Mouse (Mus musculus) heart, postnatal 0 days (tissue): ENCODE measurements around the gene Zmiz1. TPM values are rescaled to one million over a fixed set of nuclear protein-coding genes. Genes with fewer than 3 reads are reported as not detected.

Experiments used
- ATAC-seq: fragments of 200-750 bp; cut with Nextera tagmentation; 2 replicates; pipeline ENCODE4 v1.8.0; 2017; ENCODE audit warnings: low read depth, moderate number of reproducible peaks, moderate library complexity; ENCODE audit not compliant: insufficient read depth
- DNase-seq: peaks from one replicate; pipeline ENCODE4 v3.0.0-alpha.2; 2016; ENCODE audit warnings: low spot score
- H3K27ac ChIP-seq: fragments of 300-500 bp; sonication (generic); 2 replicates; pipeline ENCODE4 v1.5.1; 2014; ENCODE audit warnings: low read depth, mild to moderate bottlenecking
- H3K27me3 ChIP-seq: fragments of 300-500 bp; sonication (generic); 2 replicates; pipeline ENCODE4 v1.6.1; 2014; ENCODE audit warnings: low read length, mixed read lengths; ENCODE audit not compliant: control insufficient read depth, insufficient read depth
- H3K36me3 ChIP-seq: fragments of 300-500 bp; sonication (generic); replicated peaks from 2 replicates; pipeline ENCODE4 v1.6.1; 2014; ENCODE audit warnings: low read length, mixed read lengths; ENCODE audit not compliant: control insufficient read depth, insufficient read depth
- H3K4me1 ChIP-seq: fragments of 300-500 bp; sonication (generic); 2 replicates; pipeline ENCODE4 v1.6.1; 2014; ENCODE audit warnings: antibody characterized with exemption; ENCODE audit not compliant: control insufficient read depth, insufficient read depth
- H3K4me2 ChIP-seq: fragments of 300-500 bp; sonication (generic); 2 replicates; pipeline ENCODE4 v1.6.1; 2014; ENCODE audit warnings: low read depth, mild to moderate bottlenecking, low read length, moderate library complexity
- H3K4me3 ChIP-seq: fragments of 300-500 bp; sonication (generic); 2 replicates; pipeline ENCODE4 v1.5.1; 2014; ENCODE audit warnings: low read depth, low read length
- H3K9ac ChIP-seq: fragments of 300-500 bp; sonication (generic); replicated peaks from 2 replicates; pipeline ENCODE4 v1.6.1; 2014; ENCODE audit warnings: low read depth, low read length, mixed read lengths
- H3K9me3 ChIP-seq: fragments of 300-500 bp; sonication (generic); replicated peaks from 2 replicates; pipeline ENCODE4 v1.6.1; 2016; ENCODE audit warnings: low read length; ENCODE audit not compliant: control insufficient read depth
- CTCF ChIP-seq: IDR thresholded peaks from 2 replicates; pipeline ENCODE4 v1.5.1; 2016; ENCODE audit warnings: antibody characterized with exemption, control low read depth, low read depth
- EP300 ChIP-seq: IDR thresholded peaks from 2 replicates; pipeline ENCODE4 v1.6.1; 2016; ENCODE audit warnings: antibody characterized with exemption, low read depth
- WGBS: fragments of 180-500 bp; shearing (Covaris S2); extraction: QIAGEN DNeasy Blood & Tissue Kit; methylation state at CpG from one replicate; pipeline ENCODE4 v1.1.7; 2014; 5-methylcytosine and 5-hydroxymethylcytosine counted together
- polyA plus RNA-seq: library from polyadenylated mRNA; unstranded; fragments of >200 nt; fragmentation: Nextera tagmentation; extraction: Ambion mirVana; gene quantifications from 2 replicates; pipeline ENCODE4 v1.2.1, GENCODE M21; 2015
- total RNA-seq: library from RNA; depleted of rRNA; stranded (reverse); fragments of >200 nt; gene quantifications from 2 replicates; pipeline ENCODE4 v1.2.3, GENCODE M21; 2014; ENCODE audit warnings: low replicate concordance

Zmiz1 gene
- total and polyA plus RNA-seq, 2 experiments from 2014 or later, result 13.8 to 41.0 TPM

DNA sequence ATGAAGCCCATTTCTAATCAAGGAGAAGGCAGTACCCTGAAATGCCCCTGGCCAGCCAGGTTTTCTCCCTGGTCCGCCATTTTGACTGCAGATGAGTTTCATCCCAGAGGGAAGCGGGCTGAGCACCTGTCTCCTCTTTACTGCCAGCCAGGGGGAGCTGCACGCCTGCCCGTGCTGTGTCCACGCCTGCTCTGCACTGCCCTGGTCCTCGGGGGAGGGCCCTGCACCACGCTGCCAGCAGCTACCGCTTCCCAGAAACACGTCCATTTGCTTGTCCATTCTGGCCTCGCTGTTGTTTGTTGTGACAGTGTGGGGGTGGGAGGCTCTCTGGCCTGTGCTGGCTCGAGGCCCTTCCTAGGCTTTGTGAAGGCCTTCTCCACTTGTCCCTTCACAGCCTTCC lies 201.7 kb downstream of the Zmiz1 start:
- DNase-seq, result peak; percentile 66
- H3K9me3 ChIP-seq, result no peaks in the 10 kb centered on the region
- H3K36me3 ChIP-seq, result peaks cover 90% of the 10 kb centered on the region
- no peak overlapping the region for H3K9ac ChIP-seq
- no peak for TF ChIP-seq EP300
- peak; percentile 66 for TF ChIP-seq CTCF
- peak; percentile 82 for ATAC-seq
- H3K4me2 ChIP-seq, result no peak overlapping the region
- no peaks in the 10 kb centered on the region for H3K27me3 ChIP-seq
- peaks cover 12% of the 10 kb centered on the region; the same call in 1 of the 2 replicates for H3K4me1 ChIP-seq
- H3K27ac ChIP-seq, result no peak overlapping the region
- 46% methylated on average over 11 of the region's 11 CpGs for WGBS
- H3K4me3 ChIP-seq, result no peak overlapping the region

DNA sequence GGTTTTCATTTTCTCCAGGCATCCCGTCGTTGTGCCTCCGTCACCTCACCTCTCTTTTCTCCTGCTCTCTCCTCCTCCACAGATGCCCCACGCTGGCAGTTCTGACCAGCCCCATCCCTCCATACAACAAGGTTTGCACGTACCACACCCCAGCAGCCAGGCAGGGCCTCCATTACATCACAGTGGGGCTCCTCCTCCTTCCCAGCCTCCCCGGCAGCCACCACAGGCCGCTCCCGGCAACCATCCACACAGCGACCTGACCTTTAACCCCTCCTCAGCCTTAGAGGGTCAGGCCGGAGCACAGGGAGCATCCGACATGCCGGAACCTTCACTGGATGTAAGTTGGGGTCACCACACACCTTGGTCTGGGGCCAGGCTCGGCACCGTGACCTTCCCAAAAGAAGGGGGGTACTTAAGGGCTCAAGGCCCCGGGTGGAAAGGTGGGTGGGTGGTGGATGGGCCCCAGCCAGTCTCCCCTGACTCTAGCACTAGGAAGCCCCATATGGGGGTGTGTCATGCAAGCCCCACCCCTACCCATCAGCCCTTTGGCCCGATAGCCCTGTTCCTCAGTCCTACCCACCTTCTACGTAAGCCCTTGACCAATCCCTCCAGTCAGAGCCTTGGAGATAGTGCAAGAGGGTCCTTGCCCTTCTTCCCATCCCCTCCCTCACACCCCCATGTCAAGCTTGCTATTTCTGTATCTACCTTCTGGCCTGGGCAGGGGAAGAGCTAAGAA lies 202.4 kb downstream of the Zmiz1 start:
- 82% methylated on average over 17 of the region's 17 CpGs for WGBS
- TF ChIP-seq EP300 (no peak), CTCF (no peak)
- no peak for ATAC-seq
- Histone ChIP-seq H3K27me3 (no peaks in the 10 kb centered on the region), H3K36me3 (peaks cover 88% of the 10 kb centered on the region), H3K9me3 (no peaks in the 10 kb centered on the region), H3K4me1 (peaks cover 12% of the 10 kb centered on the region; the same call in 1 of the 2 replicates), H3K4me3 (no peak overlapping the region), H3K27ac (no peak overlapping the region), H3K9ac (no peak overlapping the region), H3K4me2 (no peak overlapping the region)
- DNase-seq, result no peak

DNA sequence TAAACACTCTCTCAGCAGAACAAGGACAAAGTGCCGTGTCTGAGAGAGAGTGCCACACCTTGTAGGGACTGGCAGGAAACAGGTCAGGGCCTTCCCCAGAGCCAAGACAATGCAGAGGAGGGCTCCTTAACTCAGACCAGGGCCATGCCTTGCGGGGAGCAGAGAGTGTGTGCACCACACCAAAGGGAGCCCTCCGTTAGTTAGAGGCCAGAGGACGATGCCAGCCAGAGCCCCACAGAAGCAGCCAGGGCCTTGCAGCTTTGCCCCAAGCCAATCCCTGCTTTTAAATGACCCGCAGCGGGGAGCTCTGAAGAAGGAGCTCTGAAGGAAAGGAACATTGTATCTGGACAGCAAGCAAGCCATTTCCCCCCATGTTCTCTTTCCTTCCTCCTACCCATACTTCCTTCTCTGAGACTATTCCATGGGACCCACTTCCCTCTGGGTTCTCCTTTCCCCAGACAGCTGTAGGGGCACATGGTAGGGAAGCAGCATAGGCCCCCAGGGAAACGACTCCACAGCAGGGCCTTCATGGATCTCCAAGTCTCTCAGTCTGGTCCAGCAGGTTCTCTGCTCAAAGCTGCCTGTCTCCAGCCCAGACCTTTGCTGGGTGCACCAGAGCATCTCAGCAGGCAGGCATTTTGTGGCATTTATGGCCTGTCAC lies 204.8 kb downstream of the Zmiz1 start:
- Histone ChIP-seq H3K4me2 (no peak overlapping the region), H3K36me3 (peaks cover 63% of the 10 kb centered on the region), H3K27me3 (no peaks in the 10 kb centered on the region), H3K4me1 (peaks cover 12% of the 10 kb centered on the region; the same call in 1 of the 2 replicates), H3K9me3 (no peaks in the 10 kb centered on the region), H3K4me3 (no peak overlapping the region), H3K27ac (peak overlapping the region; percentile 56), H3K9ac (no peak overlapping the region)
- ATAC-seq, result no peak
- 68% methylated on average over 7 of the region's 7 CpGs for WGBS
- no peak for DNase-seq
- no peak for TF ChIP-seq EP300

DNA sequence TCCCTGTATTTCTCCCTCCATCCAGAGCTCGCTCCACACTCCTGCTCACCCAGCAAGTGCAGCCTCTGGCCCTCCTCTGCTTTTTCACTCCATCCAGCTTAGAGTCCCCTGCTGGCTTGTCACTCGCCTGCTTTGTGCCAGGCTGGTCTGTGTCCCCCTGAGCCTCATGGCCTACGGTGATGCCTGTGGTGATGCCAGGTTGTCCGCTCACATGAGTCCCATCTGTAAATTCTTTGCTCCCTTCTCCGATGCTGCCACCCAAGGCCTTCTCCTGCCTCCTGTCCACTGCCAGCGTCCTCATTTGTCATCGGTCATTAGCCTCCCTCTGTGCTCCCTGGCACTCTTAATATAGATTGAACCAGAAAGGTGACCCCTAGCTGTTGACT lies 205.3 kb downstream of the Zmiz1 start:
- 0 out of 2 replicates have a peak overlapping the region, but pooled peaks have one; percentile 1 for H3K9ac ChIP-seq
- no peaks in the 10 kb centered on the region for H3K9me3 ChIP-seq
- peak overlapping the region; percentile 56; the same call in 1 of the 2 replicates for H3K27ac ChIP-seq
- H3K36me3 ChIP-seq, result peaks cover 58% of the 10 kb centered on the region
- TF ChIP-seq CTCF (no peak), EP300 (no peak)
- ATAC-seq (no peak), DNase-seq (no peak)
- H3K27me3 ChIP-seq, result no peaks in the 10 kb centered on the region
- WGBS, result 55% methylated on average over 7 of the region's 7 CpGs
- no peak overlapping the region for H3K4me2 ChIP-seq
- H3K4me3 ChIP-seq, result no peak overlapping the region
- peaks cover 12% of the 10 kb centered on the region; the same call in 1 of the 2 replicates for H3K4me1 ChIP-seq

DNA sequence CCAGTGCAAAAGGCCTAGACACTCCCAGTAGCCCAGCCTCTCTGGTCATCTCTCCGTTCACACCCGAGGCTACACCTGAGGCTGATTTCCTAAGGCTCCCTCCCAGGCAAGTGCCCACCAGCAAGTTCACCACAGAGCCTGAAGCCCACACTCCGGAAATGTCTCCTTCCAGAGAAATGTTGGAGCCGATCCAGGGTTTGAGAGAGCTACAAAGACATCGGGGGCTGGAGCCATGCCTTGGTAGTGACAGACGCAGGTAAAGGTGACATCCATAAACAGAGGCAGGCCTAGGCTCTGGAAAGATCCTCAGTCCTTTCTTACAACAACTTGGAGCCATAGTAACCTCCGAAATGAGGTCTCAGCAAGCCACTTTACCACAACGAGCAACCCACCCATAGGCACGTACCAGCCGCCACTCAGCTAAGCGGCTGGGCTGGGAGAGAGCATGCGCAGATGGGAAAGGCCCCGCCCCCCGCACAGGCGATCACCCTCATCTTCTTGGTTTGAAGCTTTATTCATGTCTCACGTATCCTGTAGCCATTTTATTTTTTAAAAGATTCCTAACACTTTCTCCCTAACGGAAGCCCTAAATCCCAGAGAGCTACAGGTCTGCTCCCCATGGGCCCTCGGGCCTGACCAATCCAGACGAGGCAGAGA lies 206.5 kb downstream of the Zmiz1 start:
- 57% methylated on average over 19 of the region's 19 CpGs for WGBS
- ATAC-seq, result no peak
- Histone ChIP-seq H3K9ac (0 out of 2 replicates have a peak overlapping the region, but pooled peaks have one; percentile 1), H3K4me3 (no peak overlapping the region), H3K27ac (peak overlapping the region; percentile 69), H3K4me2 (no peak overlapping the region), H3K36me3 (peaks cover 47% of the 10 kb centered on the region), H3K4me1 (peaks cover 12% of the 10 kb centered on the region; the same call in 1 of the 2 replicates), H3K9me3 (no peaks in the 10 kb centered on the region), H3K27me3 (no peaks in the 10 kb centered on the region)
- no peak for DNase-seq
- no peak for TF ChIP-seq CTCF
- no peak for TF ChIP-seq EP300
